Mouse (Mus musculus) hindbrain, embryonic 16.5 days (tissue): ENCODE measurements at regions not wholly inside any gene's neighbourhood (a gene's known extent, or its start where the extent isn't known, plus 50 kb on each side); places are given as distances from the start of the nearest gene placed in this dataset.

ENCODE experiments used
- ATAC-seq: fragments of 200-750 bp; cut with Nextera tagmentation; 2 replicates; pipeline ENCODE4 v1.8.0; 2017; ENCODE audit warnings: moderate TSS enrichment, moderate library complexity
- H3K27ac ChIP-seq: fragments of 300-500 bp; sonication (generic); 2 replicates; pipeline ENCODE4 v1.5.1; 2014; ENCODE audit warnings: low read depth, mild to moderate bottlenecking, control low read depth, low read length, moderate library complexity
- H3K27me3 ChIP-seq: fragments of 300-500 bp; sonication (generic); replicated peaks from 2 replicates; pipeline ENCODE4 v1.6.1; 2014; ENCODE audit warnings: low read length; ENCODE audit not compliant: control insufficient read depth, insufficient read depth
- H3K36me3 ChIP-seq: fragments of 300-500 bp; sonication (generic); 2 replicates; pipeline ENCODE4 v1.6.1; 2014; ENCODE audit warnings: mild to moderate bottlenecking, low read length, moderate library complexity, mixed read lengths; ENCODE audit not compliant: control insufficient read depth, insufficient read depth
- H3K4me1 ChIP-seq: fragments of 300-500 bp; sonication (generic); 2 replicates; pipeline ENCODE4 v1.6.1; 2014; ENCODE audit warnings: low read depth, low read length; ENCODE audit not compliant: control insufficient read depth, insufficient read depth
- H3K4me2 ChIP-seq: fragments of 300-500 bp; sonication (generic); 2 replicates; pipeline ENCODE4 v1.6.1; 2014; ENCODE audit warnings: mild to moderate bottlenecking, low read length, control low read depth, moderate library complexity
- H3K4me3 ChIP-seq: fragments of 300-500 bp; sonication (generic); 2 replicates; pipeline ENCODE4 v1.5.1; 2014; ENCODE audit warnings: mild to moderate bottlenecking, low read length, control low read depth, moderate library complexity
- H3K9ac ChIP-seq: fragments of 300-500 bp; sonication (generic); 2 replicates; pipeline ENCODE4 v1.6.1; 2014; ENCODE audit warnings: low read depth, mild to moderate bottlenecking, control low read depth, low read length, moderate library complexity
- H3K9me3 ChIP-seq: fragments of 300-500 bp; sonication (generic); 2 replicates; pipeline ENCODE4 v1.6.1; 2014; ENCODE audit warnings: mild to moderate bottlenecking, low read length, moderate library complexity; ENCODE audit not compliant: control insufficient read depth
- WGBS: fragments of 180-500 bp; shearing (Covaris S2); extraction: QIAGEN DNeasy Blood & Tissue Kit; methylation state at CpG from one replicate; pipeline ENCODE4 v1.1.7; 2014; 5-methylcytosine and 5-hydroxymethylcytosine counted together

- no peaks in the 10 kb centered on the region for H3K36me3 ChIP-seq
- H3K9ac ChIP-seq: no peak overlapping the region
- 0 out of 2 replicates have a peak, but pooled peaks have one; percentile 40 for ATAC-seq
- no peak overlapping the region for H3K27ac ChIP-seq
- H3K27me3 ChIP-seq: no peaks in the 10 kb centered on the region
- no peak overlapping the region for H3K4me3 ChIP-seq
- no peak overlapping the region for H3K4me2 ChIP-seq
- no peaks in the 10 kb centered on the region for H3K9me3 ChIP-seq
- no peaks in the 10 kb centered on the region for H3K4me1 ChIP-seq
Measured at GRCm38 (mm10) chr9:88274040-88274439, 53.0 kb upstream of the Nt5e start.

- no peaks in the 10 kb centered on the region for H3K36me3 ChIP-seq
- ATAC-seq: no peak
- no peaks in the 10 kb centered on the region for H3K4me1 ChIP-seq
- H3K9me3 ChIP-seq: no peaks in the 10 kb centered on the region
- H3K27ac ChIP-seq: no peak overlapping the region
- no peak overlapping the region for H3K4me2 ChIP-seq
- H3K27me3 ChIP-seq: no peaks in the 10 kb centered on the region
- no peak overlapping the region for H3K4me3 ChIP-seq
- 85% methylated on average over 3 of the region's 3 CpGs for WGBS
- no peak overlapping the region for H3K9ac ChIP-seq
Measured at GRCm38 (mm10) chr9:88274681-88275336, 52.2 kb upstream of the Nt5e start.

- no peak overlapping the region for H3K4me3 ChIP-seq
- H3K36me3 ChIP-seq: no peaks in the 10 kb centered on the region
- no peaks in the 10 kb centered on the region for H3K9me3 ChIP-seq
- no peak overlapping the region for H3K9ac ChIP-seq
- H3K4me2 ChIP-seq: no peak overlapping the region
- no peak overlapping the region for H3K27ac ChIP-seq
- H3K4me1 ChIP-seq: no peaks in the 10 kb centered on the region
- ATAC-seq: no peak
- WGBS: 87% methylated on average over 3 of the region's 3 CpGs
- no peaks in the 10 kb centered on the region for H3K27me3 ChIP-seq
Measured at GRCm38 (mm10) chr9:88276023-88276568, 50.9 kb upstream of the Nt5e start.

- Histone ChIP-seq H3K27ac (no peak overlapping the region), H3K27me3 (no peaks in the 10 kb centered on the region), H3K9ac (no peak overlapping the region), H3K4me3 (no peak overlapping the region), H3K36me3 (no peaks in the 10 kb centered on the region), H3K9me3 (no peaks in the 10 kb centered on the region), H3K4me2 (no peak overlapping the region), H3K4me1 (no peaks in the 10 kb centered on the region)
- no peak for ATAC-seq
- WGBS: 88% methylated on average over 6 of the region's 6 CpGs
Measured at GRCm38 (mm10) chr9:88277031-88277430, 50.0 kb upstream of the Nt5e start.
